Mouse (Mus musculus): ENCODE data around the gene Fars2. TPM values are rescaled to one million over a fixed set of nuclear protein-coding genes. Genes with fewer than 3 reads are reported as not detected.
"Not testable (repeated sequence)": the region's sequence is repeated elsewhere in the genome, so short reads cannot be mapped to it uniquely, and the experiment has no call there.

Fars2 gene
- polyA plus RNA-seq, 1 experiment from 2014 or later = 35.8 TPM

DNA sequence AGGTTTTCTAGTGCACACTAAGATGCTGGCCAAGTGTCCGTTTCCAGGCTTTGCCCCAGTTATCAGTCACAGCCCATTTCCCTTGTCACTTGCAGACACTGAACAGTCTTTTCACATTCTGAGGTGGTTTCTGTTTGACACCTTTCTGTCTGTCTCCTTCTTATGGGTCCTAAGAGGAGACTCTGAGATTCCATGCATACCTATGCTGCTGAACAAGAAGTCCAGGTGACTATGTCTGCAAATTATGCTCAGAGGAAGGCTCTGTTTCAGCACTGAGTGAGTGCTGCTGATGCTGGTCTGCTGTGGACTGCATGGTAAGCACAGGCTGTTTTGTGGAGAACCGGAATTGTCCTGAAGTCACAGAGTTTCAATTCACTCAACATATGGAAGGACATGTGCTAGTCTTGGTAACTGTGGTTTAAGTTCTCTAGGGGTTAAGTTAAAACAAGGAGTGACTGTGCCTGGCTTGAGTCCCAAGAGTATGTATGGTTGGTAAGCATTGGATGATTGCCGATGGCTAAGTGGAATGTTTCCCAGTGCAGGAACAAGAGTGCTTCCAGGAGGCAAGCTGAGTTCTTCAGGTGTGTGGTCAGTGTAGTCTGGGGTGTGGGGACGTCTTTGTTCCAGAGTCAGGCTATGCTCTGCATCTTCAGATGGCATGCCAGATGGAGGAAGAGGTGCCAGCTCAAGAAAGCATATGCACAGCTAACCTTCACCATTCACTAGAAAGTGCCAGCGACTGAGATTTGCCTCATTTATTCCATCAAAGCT, 35.7 kb downstream of the Fars2 start:
- no peaks in the 10 kb centered on the region for H3K9me3 ChIP-seq
- H3K4me1 ChIP-seq = peaks cover 20% of the 10 kb centered on the region
- H3K36me3 ChIP-seq = 0 out of 2 replicates have a peak, but pooled peaks cover 3% of the 10 kb centered on the region
- DNase-seq (ENCODE audit: low spot score) = no peak
- WGBS = 65% methylated on average over 5 of the region's 5 CpGs
- H3K27me3 ChIP-seq (ENCODE audit: insufficient read depth, poor library complexity, severe bottlenecking) = no peaks in the 10 kb centered on the region
- H3K27ac ChIP-seq = no peak overlapping the region
- no peak overlapping the region for H3K4me3 ChIP-seq

DNA sequence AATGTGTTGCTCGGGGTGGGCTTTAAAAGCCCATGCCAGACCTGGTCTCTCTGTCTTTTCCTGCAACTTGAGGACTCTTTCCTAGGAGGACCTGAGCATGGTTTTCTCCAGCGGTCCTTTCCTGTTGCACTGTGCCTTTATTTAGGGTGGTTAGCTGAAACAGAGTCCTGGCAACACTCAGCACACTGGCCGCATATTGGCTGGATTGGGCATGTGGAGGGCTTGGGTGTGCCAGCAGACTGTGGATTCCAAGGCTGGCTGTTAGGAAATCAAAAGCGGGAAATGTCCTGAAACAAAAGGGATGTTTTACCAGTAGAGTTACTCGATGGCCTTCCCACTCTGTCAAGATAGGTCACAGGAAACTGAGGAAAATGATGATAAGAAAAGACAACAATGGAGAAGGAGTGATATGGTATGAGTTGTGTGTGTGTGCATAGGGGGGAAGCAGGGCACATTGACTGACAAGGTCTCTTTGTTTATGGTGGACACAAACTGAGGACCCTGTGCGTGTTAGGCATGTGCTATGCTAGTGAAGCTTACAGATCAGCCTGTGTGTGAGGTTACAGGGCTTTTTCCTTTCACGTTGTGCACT, 39.2 kb downstream of the Fars2 start:
- Histone ChIP-seq H3K4me1 (peaks cover 22% of the 10 kb centered on the region), H3K27me3 (ENCODE audit: insufficient read depth, poor library complexity, severe bottlenecking) (no peaks in the 10 kb centered on the region), H3K36me3 (0 out of 2 replicates have a peak, but pooled peaks cover 3% of the 10 kb centered on the region), H3K4me3 (no peak overlapping the region), H3K9me3 (no peaks in the 10 kb centered on the region), H3K27ac (no peak overlapping the region)
- no peak for DNase-seq (ENCODE audit: low spot score)
- 72% methylated on average over 7 of the region's 7 CpGs for WGBS

DNA sequence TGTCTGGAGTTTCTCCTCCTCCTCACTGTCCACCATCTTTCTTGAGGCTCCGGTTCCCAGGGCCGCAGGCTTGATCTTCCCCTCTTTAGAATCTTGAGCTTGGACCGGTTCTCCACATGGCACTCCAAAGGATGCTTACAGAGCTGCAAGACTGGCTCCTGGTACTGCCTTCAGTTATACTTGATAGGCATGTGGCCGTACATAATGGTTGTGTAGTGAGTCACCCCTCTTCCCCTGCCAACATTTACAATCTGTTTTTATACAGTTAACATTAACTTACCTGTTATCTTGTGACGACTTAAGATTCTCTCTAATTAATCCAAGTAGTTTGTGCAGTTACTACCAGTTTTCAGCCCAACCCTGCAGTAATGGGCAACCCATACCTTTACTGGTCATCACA, 46.2 kb downstream of the Fars2 start:
- H3K4me1 ChIP-seq = 0 out of 2 replicates have a peak, but pooled peaks cover 2% of the 10 kb centered on the region
- H3K27ac ChIP-seq = no peak overlapping the region
- 89% methylated on average over 5 of the region's 5 CpGs for WGBS
- no peak for DNase-seq (ENCODE audit: low spot score)
- H3K9me3 ChIP-seq = no peaks in the 10 kb centered on the region
- no peak overlapping the region for H3K4me3 ChIP-seq
- H3K27me3 ChIP-seq (ENCODE audit: insufficient read depth, poor library complexity, severe bottlenecking) = no peaks in the 10 kb centered on the region
- H3K36me3 ChIP-seq = no peaks in the 10 kb centered on the region

DNA sequence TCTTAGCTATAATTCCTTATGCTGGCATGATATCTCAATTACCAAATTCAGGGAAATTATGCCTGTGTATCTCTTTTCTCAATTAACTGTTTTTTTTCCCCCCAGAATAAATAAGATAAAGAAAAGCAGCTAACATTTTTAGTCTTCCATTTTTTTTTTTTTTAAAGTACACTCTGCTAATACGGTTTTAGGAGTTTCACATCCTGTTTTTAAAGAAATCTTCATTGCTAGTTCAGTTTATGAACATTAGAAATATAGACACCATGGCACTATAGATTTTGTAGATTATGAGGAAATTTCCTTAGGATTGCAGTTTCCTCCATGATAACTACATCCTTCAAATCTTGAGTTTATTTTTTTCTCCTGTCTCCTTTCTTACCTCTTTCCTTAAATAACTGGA, 46.7 kb downstream of the Fars2 start:
- Histone ChIP-seq H3K27ac (no peak overlapping the region), H3K4me3 (no peak overlapping the region), H3K4me1 (no peaks in the 10 kb centered on the region), H3K27me3 (ENCODE audit: insufficient read depth, poor library complexity, severe bottlenecking) (no peaks in the 10 kb centered on the region), H3K9me3 (no peaks in the 10 kb centered on the region), H3K36me3 (no peaks in the 10 kb centered on the region)
- 84% methylated on average over 1 of the region's 1 CpGs for WGBS
- DNase-seq (ENCODE audit: low spot score) = no peak

DNA sequence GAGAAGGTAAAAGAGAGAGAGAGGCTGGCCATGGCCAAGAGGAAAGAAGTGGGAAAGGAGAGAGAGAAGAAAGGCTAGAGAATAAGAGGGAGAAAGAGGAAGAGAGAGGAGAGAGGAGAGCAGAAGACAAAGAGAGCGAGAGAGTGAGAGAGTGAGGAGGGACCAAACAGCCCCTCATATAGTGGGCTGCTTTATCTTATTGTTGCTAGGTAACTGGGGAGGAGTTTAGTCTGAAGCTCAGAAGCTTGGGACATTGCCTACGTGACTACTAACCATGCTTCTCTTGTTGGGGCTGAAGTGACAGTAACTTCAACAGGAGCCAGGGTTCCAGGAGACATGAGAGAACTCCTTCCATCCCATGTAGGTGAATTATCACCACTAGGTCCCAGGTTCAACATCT, 55.8 kb downstream of the Fars2 start:
- H3K4me3 ChIP-seq; H3K36me3 ChIP-seq; H3K9me3 ChIP-seq; H3K4me1 ChIP-seq; H3K27me3 ChIP-seq (ENCODE audit: insufficient read depth, poor library complexity, severe bottlenecking); DNase-seq (ENCODE audit: low spot score): not testable (repeated sequence)
- H3K27ac ChIP-seq = peak overlapping the region; percentile 69; the same call in 1 of the 2 replicates
- WGBS = 32% methylated on average over 2 of the region's 2 CpGs

DNA sequence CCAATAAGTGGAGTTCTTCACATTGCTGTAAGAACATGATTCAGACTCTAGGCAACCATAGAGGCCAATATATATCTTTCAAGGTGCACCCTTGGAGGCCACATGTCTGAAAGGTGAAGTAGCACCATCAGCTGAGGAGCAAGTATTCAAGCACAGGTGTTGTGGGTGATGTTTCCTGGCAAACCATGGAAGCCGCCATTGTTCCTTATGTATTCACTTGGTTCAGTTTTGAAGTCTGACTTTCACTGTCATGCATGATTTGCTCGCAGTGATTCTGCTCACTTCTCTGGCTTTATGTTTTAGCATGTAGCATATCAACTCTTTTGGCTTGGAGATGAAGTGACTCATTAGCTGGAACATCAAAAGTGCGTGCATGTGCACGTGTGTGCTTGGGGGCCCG, 56.9 kb downstream of the Fars2 start:
- no peak overlapping the region for H3K27ac ChIP-seq
- H3K9me3 ChIP-seq = no peaks in the 10 kb centered on the region
- H3K27me3 ChIP-seq (ENCODE audit: insufficient read depth, poor library complexity, severe bottlenecking) = no peaks in the 10 kb centered on the region
- WGBS = 91% methylated on average over 5 of the region's 5 CpGs
- peaks cover 7% of the 10 kb centered on the region; the same call in 1 of the 2 replicates for H3K4me1 ChIP-seq
- DNase-seq (ENCODE audit: low spot score) = no peak
- no peak overlapping the region for H3K4me3 ChIP-seq
- H3K36me3 ChIP-seq = no peaks in the 10 kb centered on the region

DNA sequence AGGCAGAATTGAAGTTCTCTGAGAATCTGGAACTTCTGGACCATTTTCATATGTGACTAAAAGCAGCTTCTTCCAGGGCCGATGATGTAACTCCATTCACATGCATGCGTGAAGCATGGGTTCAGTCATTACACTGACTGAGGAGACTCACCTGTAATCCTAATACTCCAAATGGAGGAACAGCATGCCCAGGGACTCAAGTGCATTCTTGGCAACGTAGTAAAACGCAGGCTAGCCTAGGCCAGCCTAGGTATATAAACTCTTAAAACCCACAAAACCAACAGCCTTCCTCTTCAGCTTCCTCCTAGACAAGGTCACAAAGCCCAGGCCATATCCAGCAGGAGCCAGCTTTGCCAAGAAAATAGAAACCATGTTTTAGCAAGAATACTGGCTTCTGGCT, 57.6 kb downstream of the Fars2 start:
- Histone ChIP-seq H3K27ac (no peak overlapping the region), H3K9me3 (no peaks in the 10 kb centered on the region), H3K4me3 (no peak overlapping the region), H3K27me3 (ENCODE audit: insufficient read depth, poor library complexity, severe bottlenecking) (no peaks in the 10 kb centered on the region), H3K36me3 (no peaks in the 10 kb centered on the region), H3K4me1 (peaks cover 7% of the 10 kb centered on the region; the same call in 1 of the 2 replicates)
- 90% methylated on average over 4 of the region's 4 CpGs for WGBS
- no peak for DNase-seq (ENCODE audit: low spot score)

DNA sequence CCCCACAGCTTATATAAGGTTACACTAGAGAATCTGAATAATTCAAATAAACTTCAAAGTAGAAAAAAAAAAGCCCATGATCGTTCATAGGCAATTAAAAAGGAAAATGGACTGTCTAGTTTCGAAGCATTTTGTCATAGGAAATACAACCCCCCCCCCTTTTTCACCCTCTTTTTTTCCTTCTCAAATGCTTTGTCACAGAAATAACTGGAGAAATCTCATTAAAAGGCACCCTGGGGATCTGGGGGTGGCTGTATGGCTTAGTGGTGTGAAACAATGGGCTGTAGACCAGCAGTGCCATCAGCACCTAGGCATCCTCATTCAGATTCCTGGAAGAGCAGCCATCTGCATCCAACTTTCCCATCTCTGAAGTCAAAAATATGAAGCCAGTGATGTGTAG, 64.0 kb downstream of the Fars2 start:
- no peak overlapping the region for H3K4me3 ChIP-seq
- H3K9me3 ChIP-seq = no peaks in the 10 kb centered on the region
- H3K27me3 ChIP-seq (ENCODE audit: insufficient read depth, poor library complexity, severe bottlenecking) = no peaks in the 10 kb centered on the region
- no peaks in the 10 kb centered on the region for H3K36me3 ChIP-seq
- WGBS = 87% methylated on average over 2 of the region's 2 CpGs
- DNase-seq (ENCODE audit: low spot score) = no peak
- no peak overlapping the region for H3K27ac ChIP-seq
- H3K4me1 ChIP-seq = peaks cover 6% of the 10 kb centered on the region; the same call in 1 of the 2 replicates

DNA sequence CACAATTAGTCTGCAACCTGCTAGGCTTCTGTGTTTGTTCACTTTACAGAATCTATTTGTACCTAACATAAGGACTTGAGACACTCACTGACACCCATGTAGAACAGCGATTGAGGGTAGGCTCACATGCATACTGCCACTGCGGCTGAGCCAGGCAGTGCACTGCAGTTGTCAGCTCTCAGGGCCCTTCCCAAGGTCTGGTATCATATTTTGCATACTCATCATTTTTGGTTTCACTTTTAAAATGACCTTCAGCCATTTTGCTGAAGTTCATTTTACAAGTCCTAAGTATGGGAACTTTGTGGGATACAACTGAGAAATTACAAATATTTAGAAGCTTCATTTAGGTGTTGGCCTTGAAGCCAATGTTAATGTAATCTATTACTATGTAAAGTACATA, 73.4 kb downstream of the Fars2 start:
- no peaks in the 10 kb centered on the region for H3K27me3 ChIP-seq (ENCODE audit: insufficient read depth, poor library complexity, severe bottlenecking)
- H3K27ac ChIP-seq = no peak overlapping the region
- DNase-seq (ENCODE audit: low spot score) = no peak
- H3K4me3 ChIP-seq = no peak overlapping the region
- H3K36me3 ChIP-seq = no peaks in the 10 kb centered on the region
- WGBS = 97% methylated on average over 2 of the region's 2 CpGs
- H3K9me3 ChIP-seq = no peaks in the 10 kb centered on the region
- no peaks in the 10 kb centered on the region for H3K4me1 ChIP-seq

DNA sequence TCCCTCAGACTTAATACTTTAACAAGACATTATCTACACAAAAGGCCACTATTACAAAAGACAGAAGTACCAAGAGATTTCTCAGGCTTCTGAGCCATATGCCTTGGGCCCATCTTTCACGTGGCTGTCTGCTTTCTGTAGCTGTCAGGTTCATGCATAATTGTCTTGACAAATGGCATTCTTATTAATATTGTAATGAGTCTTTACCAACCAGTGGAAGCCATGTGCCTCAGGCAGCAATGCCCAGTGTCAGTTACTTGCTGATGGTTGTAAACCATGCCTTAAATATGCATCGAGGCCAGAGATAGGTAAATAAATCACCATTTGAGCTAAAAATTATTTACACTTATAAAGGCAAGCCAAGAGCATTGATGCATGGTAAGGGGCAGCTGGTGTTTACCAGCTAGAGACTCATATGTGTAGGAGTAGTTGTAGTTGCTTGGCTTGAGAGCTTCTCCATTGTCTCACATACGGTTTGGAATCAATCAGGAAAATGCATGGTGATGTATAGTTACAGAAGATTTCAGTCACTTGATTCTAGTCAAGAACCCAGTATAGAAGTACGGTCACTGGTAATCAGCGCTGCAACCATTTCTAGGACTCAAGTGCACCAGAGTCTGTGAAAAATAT, 76.4 kb downstream of the Fars2 start:
- Histone ChIP-seq H3K36me3 (no peaks in the 10 kb centered on the region), H3K27ac (no peak overlapping the region), H3K4me3 (no peak overlapping the region), H3K9me3 (no peaks in the 10 kb centered on the region), H3K27me3 (ENCODE audit: insufficient read depth, poor library complexity, severe bottlenecking) (no peaks in the 10 kb centered on the region), H3K4me1 (no peaks in the 10 kb centered on the region)
- WGBS = 85% methylated on average over 5 of the region's 5 CpGs
- DNase-seq (ENCODE audit: low spot score) = no peak

DNA sequence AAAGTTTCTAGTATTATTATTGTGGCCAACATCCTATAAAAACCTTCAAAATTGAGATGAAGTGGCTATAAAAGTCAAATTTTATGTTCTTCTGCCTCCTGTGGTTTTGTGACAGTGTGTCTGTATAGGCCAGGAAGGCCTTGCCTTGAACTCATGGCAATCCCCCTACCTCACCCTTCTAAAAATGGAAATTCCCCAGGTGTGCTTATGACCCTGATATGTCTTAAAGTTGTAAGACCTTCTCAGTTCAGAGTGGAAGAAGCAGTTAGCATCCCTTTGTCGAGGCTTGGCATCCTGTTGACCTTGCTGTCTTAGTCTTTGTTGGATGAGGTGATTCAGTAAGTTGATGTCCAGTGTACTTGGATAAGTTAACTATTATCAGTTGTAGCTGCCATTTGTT, 82.1 kb downstream of the Fars2 start:
- Histone ChIP-seq H3K4me3 (no peak overlapping the region), H3K27ac (no peak overlapping the region), H3K27me3 (ENCODE audit: insufficient read depth, poor library complexity, severe bottlenecking) (no peaks in the 10 kb centered on the region), H3K4me1 (no peaks in the 10 kb centered on the region), H3K9me3 (no peaks in the 10 kb centered on the region), H3K36me3 (no peaks in the 10 kb centered on the region)
- no peak for DNase-seq (ENCODE audit: low spot score)
- 81% methylated on average over 1 of the region's 1 CpGs for WGBS

DNA sequence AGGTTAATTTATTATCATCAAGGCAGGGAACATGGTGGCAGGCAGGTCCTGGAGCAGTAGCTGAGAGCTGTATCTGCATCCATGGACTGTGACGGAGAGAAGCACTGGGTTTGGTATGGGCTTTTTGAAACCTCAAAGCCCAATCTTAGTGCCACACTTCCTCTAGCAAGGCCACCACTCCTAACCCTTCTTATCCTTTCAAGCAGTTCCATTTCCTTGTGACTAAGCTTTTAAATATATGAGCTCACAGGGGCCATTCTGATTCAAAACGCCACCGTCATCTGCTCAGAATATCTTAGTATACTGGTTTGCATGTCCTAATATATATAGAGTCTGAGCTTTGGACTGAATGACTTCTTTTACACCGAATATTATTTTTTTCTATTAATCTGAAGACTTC, 83.2 kb downstream of the Fars2 start:
- H3K4me3 ChIP-seq = no peak overlapping the region
- H3K27me3 ChIP-seq (ENCODE audit: insufficient read depth, poor library complexity, severe bottlenecking) = no peaks in the 10 kb centered on the region
- no peaks in the 10 kb centered on the region for H3K9me3 ChIP-seq
- H3K27ac ChIP-seq = no peak overlapping the region
- H3K36me3 ChIP-seq = peaks cover 4% of the 10 kb centered on the region; the same call in 1 of the 2 replicates
- H3K4me1 ChIP-seq = no peaks in the 10 kb centered on the region
- WGBS = 72% methylated on average over 4 of the region's 4 CpGs
- DNase-seq (ENCODE audit: low spot score) = no peak

DNA sequence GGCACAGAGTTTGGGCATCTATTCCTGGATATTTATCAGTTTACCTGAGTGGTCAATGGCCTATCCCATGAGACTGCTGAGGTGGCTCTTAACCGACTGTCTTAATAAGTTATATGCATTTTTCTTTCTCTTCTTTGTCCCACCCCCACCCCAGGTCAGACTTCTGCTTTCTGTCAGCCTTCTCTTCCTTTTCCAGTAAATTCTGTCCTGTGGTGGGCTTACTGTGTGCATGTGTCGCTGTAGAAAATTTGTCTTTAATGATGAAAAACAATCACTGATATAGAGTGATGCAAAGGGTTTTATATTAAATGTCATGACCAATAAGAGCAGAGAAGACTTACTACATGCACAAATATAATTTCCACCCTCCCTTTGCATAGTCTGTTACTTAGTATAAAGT, 85.3 kb downstream of the Fars2 start:
- H3K9me3 ChIP-seq = no peaks in the 10 kb centered on the region
- H3K36me3 ChIP-seq = peaks cover 4% of the 10 kb centered on the region; the same call in 1 of the 2 replicates
- WGBS = 75% methylated on average over 2 of the region's 2 CpGs
- H3K4me1 ChIP-seq = no peaks in the 10 kb centered on the region
- no peak overlapping the region for H3K27ac ChIP-seq
- H3K27me3 ChIP-seq (ENCODE audit: insufficient read depth, poor library complexity, severe bottlenecking) = no peaks in the 10 kb centered on the region
- no peak overlapping the region for H3K4me3 ChIP-seq
- no peak for DNase-seq (ENCODE audit: low spot score)
